Mouse (Mus musculus) ES-CJ7 (cell line): ENCODE results near the gene Gatm.

Experiments
- DNase-seq: peaks from one replicate; pipeline ENCODE4 v3.0.0; 2011; ENCODE audit warnings: low read depth, low spot score

Gatm gene

GRCm38 (mm10) chr2:122610746-122611653 lies at the start of gene Gatm:
Gatm (minus strand) TSS chr2:122611303.
- DNase-seq: peak; percentile 53

DNA sequence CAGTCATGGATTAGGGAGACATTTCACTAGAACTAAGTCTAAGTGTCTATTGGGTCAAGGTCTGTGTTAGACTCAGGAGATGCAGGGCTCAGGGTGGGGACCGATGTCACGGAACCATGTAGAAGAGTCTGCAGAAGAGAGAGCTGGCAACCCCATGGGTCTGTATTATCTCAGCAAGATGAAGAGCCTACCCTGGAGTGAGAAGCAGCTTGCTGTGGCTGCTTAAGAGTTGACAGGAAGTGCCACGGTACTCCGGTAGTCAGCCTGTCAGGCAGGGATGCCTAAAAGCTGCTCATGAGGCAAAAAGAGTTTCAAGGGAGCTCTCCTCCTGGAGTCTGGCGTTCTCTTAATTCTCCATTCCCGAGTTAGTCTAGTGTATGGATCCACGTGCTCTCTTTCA lies 48.7 kb upstream of the Gatm start:
- DNase-seq: no peak

- DNase-seq: peak; percentile 11
Observed at GRCm38 (mm10) chr2:122657707-122658524, 46.8 kb upstream of the Gatm start.

DNA sequence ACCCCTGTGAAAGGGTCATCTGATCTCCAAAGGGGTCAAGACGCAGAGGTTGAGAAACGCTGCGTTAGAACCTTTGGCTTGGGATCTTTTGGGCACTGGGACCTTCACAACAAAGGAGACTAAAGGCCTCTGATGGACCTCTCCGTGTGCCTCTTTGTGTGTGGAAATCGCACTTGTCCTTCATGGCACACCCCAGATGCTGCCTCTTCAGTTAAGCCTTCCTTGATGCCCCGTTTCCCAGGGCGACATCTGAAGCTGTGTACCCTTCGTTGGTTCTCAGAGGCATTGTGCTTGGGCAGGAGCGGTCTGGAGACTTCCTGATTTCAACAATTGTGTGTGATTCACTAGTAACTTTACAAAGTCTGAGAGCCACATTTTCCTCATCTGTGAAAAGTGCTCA lies 45.7 kb upstream of the Gatm start:
- DNase-seq: no peak

DNA sequence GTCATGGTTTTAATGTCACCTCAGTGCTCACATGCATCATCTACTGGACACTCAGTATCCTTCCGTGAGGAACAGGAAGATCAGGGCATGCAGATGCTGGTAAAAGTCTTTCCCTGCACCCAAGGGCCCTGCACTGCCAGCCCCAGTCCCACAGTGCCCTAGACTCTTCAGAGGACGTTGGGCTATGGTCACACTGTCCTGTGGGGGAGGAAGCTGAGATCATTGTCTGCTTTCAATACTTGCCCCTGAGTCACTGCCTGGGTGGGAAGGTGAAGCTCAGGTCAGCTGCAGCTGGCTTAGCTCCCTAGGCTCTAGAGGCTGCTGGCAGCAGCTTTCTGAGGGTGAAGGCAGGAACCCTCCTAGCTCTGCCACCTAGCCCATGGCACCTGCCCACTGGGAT lies 44.9 kb upstream of the Gatm start:
- no peak for DNase-seq

- DNase-seq: no peak
Observed at GRCm38 (mm10) chr2:122652096-122653084, 41.3 kb upstream of the Gatm start.

DNA sequence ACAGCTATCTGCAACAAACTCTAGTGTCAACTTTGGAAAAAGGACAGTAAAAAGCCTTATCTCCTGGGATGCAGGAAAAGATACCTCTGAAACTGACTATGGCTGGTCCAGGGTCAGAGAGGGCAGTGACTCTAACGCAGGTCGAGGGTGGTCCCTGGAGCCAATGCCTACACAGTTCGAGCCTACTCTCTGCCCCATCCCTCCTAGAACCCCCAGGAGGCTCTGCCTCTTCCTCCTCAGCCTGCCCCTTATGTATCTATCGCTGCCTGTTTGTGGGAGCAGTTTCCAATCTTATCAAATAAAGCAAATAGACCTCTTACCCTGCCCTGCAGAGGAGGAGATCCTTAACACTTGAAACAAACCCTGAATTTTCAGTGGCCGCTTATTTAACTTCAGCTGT lies 27.6 kb upstream of the Gatm start:
- no peak for DNase-seq

- DNase-seq: no peak
Observed at GRCm38 (mm10) chr2:122638029-122638428, 26.9 kb upstream of the Gatm start.

DNA sequence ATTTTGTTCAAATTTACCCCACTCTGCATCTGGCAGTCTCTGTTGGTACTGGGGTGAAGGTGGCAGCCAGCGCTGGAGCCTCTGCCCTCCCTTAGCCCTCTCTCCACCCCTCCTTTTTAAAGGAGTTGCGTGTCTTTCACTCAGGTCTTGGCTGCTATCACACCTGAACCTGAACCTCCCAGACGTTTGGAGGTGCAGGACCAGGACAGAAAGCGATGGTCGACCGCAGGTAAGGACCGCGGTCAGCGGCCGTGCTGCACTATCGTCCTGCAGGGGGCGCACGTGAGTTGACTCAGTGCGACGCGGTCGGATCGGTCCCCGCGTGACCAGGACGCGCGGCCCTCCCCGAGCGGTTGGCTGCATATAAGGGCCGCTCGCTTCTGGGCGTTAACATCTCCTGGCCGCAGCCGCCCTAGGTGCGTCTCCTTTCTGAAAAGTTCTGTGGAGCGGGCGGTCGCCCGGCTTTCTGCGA lies 26.5 kb upstream of the Gatm start:
- peak; percentile 70 for DNase-seq

DNA sequence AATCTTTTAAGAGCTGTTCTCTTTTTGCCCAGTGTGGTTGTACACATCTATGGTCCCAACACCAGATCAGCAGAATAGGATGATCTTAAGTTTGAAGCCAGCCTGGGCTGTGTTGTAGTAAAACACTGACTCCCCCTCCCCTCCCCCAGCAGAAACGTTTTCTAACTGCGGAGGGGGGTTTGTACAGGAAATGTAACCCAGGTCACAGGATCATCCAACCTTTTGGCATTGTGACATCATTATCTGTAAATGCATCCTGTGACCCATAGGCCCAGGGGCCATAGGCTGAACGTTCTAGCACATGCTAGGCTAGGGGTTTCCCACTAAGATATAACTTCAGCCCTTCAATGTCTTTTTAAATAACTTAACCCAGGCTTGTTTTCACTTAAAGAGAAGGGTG lies 25.6 kb upstream of the Gatm start, which contains the start of gene AA467197:
AA467197 (plus strand) TSS at position 301 of the 400 bp plus-strand sequence.
- no peak for DNase-seq

DNA sequence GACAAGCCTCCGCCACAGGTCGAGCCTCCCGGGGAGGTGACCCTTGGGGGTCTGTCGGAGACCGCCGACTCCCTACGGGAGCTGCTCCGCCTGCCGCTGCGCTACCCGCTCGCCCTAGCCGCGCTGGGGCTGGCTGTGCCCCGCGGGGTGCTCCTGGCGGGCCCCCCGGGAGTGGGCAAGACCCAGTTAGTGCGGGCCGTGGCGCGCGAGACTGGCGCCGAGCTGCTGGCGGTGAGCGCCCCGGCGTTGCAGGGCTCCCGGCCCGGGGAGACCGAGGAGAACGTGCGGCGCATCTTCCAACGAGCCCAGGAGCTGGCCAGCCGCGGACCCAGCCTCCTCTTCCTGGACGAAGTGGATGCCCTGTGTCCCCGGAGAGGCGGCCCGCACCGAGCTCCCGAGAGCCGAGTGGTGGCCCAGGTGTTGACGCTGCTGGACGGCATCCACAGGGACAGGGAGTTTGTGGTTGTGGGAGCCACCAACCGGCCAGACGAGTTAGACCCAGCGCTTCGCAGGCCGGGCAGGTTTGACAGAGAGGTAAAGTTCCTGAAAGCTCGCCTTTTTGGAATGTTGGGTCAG lies 20.2 kb upstream of the Gatm start:
- DNase-seq: peak; percentile 40

DNA sequence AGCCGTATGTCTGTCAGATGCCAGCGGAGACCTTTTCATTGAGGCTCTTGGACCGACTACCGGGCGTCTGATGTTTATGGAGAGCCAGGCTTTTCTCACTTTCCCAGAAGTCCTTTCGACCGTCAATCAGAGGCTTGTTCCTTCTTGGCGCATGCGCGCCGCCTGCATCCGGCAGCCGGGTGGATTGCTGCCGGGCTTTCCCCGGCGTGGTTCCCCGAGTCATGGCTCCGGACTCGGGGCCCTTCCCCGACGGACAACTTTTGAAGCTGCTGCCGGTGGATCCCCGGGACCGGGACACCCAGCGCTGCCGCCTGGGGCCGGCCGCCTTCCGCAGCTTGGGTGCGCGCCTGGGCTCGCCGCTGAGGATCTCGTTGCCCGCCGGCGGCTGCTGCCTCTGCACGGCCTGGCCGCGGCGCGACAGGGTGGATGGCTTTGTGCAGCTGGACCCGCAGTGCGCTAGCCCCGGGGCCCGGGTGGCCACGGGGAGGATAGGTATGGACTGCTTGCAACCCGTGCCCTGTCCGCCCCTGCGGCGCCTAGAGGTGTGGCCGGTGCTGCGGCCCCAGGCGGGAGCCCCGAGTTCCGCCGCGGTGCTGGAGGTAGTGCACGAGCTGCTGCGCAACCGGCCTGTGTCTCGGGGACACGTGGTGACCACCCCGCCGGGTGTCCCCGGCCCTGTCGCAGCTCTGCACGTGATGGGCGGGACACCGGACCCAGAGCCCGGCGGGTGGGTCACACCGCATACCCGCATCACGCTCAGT lies 19.5 kb upstream of the Gatm start:
- DNase-seq: peak; percentile 88

GRCm38 (mm10) chr2:122629871-122630270 lies 18.8 kb upstream of the Gatm start:
- no peak for DNase-seq

DNA sequence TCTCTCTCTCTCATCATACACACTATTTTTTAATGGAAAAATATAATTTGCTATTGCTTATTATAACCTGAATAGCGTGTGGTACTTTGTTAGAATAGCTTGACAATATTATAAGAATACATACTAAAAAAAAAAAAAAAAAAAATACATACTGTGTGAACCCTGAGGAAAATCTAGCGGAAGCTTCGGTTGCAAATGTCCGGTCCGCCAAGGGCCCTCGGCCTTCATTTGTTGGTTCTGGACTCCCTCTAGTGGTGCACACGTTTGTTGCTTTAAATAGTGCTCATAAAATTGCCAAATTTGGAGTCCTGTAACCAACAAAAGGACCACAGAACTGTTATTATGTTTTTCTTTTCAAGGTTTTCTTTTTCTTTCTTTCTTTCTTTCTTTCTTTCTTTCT lies 17.9 kb upstream of the Gatm start:
- DNase-seq: peak; percentile 46

GRCm38 (mm10) chr2:122625930-122626329 lies 14.8 kb upstream of the Gatm start:
- no peak for DNase-seq

DNA sequence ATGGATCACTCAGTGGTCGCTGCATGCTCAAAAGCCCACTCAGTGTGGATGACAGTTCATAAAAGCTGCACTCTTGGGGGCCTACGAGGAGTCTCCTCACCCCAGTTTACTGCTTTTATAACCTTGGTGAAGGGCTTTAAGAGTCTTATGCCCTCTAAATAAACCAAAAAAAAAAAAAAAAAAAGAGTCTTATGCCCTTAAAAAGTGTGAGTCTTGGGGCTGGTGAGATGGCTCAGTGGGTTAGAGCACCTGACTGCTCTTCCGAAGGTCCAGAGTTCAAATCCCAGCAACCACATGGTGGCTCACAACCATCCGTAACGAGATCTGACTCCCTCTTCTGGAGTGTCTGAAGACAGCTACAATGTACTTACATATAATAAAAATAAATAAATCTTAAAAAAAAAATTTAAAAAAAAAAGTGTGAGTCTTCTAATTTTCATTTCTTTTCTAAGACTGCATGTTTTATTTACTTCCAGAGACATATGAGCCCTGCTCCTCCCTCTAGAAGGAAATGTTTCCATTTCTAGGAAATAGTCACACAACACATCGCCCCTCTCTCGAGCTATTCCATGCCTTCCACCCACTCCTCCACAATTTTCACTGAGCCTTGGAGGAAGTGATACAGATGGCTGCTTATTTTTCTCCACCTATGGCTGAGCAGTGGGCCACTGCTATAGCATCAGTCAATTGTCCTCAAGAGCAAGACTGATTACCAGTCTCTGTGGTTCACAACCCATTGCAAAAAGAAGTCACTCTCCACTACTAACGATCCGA lies 10.4 kb upstream of the Gatm start:
- DNase-seq: no peak

GRCm38 (mm10) chr2:122618719-122619118 lies 7.6 kb upstream of the Gatm start:
- DNase-seq: no peak

DNA sequence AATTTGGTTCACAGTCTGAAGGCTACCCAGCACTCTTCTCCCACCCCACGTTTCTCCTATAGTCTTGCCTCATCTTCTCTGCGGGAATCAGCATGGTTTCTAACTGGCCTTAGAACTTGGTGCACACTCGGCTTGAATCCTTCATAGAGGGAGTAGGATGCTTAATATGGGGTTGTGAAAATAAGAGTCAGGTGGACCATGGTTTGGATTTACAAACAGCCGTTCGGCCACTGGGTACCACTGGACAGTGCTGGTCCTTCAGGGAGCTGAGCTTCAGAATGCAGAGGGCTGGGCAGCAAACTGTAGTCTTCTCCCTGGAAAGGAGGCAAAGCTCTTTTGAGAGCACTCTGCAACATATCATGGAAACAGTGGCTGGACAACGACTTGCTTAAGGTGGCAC lies 6.7 kb upstream of the Gatm start:
- DNase-seq: no peak

DNA sequence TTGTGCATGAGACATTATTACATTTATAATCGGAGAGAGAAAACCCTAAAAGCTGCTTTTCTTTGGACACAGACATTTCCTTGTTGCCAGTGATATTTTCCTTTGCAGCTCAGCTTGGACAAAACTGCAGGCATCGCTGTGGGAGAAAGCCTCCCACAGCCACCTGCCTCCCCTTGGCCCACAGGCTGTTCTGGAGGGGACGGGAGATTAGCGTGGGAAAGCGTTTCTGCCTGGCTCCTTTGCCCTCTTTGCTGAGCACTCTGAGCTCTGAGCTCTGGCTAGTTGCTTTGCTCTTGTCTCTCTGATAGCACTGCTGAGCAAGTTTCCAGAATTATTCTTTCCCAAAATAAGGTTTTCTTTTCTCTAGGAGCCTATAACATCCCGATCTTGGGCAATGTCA lies 5.1 kb upstream of the Gatm start:
- no peak for DNase-seq

GRCm38 (mm10) chr2:122611654-122611973 lies 511 bp upstream of the Gatm start:
- DNase-seq: no peak
